Mouse (Mus musculus): ENCODE measurements around the gene Mthfd2l.

Mthfd2l gene

GRCm38 (mm10) chr5:90930971-90931851 is at the start of gene Mthfd2l:
Mthfd2l (plus strand) TSS chr5:90931117.
- peak; percentile 95 for DNase-seq (ENCODE audit: low read depth, low spot score)

GRCm38 (mm10) chr5:90881682-90882081 is 49.2 kb upstream of the Mthfd2l start:
- DNase-seq (ENCODE audit: low read depth, low spot score) = no peak

- DNase-seq (ENCODE audit: low read depth, low spot score) = no peak
Measured at GRCm38 (mm10) chr5:90882146-90882545, 48.8 kb upstream of the Mthfd2l start.

- DNase-seq (ENCODE audit: low read depth, low spot score) = no peak
Measured at GRCm38 (mm10) chr5:90884628-90885242, 46.2 kb upstream of the Mthfd2l start.

- DNase-seq (ENCODE audit: low read depth, low spot score) = no peak
Measured at GRCm38 (mm10) chr5:90888661-90889060, 42.3 kb upstream of the Mthfd2l start.

- peak; percentile 38 for DNase-seq (ENCODE audit: low read depth, low spot score)
Measured at GRCm38 (mm10) chr5:90890519-90891463, 40.1 kb upstream of the Mthfd2l start, which contains the start of gene Cxcl1. Cxcl1 (plus strand) TSS chr5:90891241.

GRCm38 (mm10) chr5:90891464-90891813 is 39.5 kb upstream of the Mthfd2l start:
- no peak for DNase-seq (ENCODE audit: low read depth, low spot score)

- no peak for DNase-seq (ENCODE audit: low read depth, low spot score)
Measured at GRCm38 (mm10) chr5:90894231-90894630, 36.7 kb upstream of the Mthfd2l start.

GRCm38 (mm10) chr5:90897429-90897828 is 33.5 kb upstream of the Mthfd2l start:
- no peak for DNase-seq (ENCODE audit: low read depth, low spot score)

- no peak for DNase-seq (ENCODE audit: low read depth, low spot score)
Measured at GRCm38 (mm10) chr5:90899308-90899707, 31.6 kb upstream of the Mthfd2l start.

GRCm38 (mm10) chr5:90900147-90900546 is 30.8 kb upstream of the Mthfd2l start:
- DNase-seq (ENCODE audit: low read depth, low spot score) = no peak

- DNase-seq (ENCODE audit: low read depth, low spot score) = peak; percentile 24
Measured at GRCm38 (mm10) chr5:90900688-90901087, 30.2 kb upstream of the Mthfd2l start.

- DNase-seq (ENCODE audit: low read depth, low spot score) = no peak
Measured at GRCm38 (mm10) chr5:90902380-90903260, 28.3 kb upstream of the Mthfd2l start.

GRCm38 (mm10) chr5:90903339-90904020 is 27.4 kb upstream of the Mthfd2l start, which contains the start of gene Cxcl2:
Cxcl2 (plus strand) TSS chr5:90903871.
- DNase-seq (ENCODE audit: low read depth, low spot score) = no peak

GRCm38 (mm10) chr5:90908983-90909382 is 21.9 kb upstream of the Mthfd2l start:
- peak; percentile 74 for DNase-seq (ENCODE audit: low read depth, low spot score)

- no peak for DNase-seq (ENCODE audit: low read depth, low spot score)
Measured at GRCm38 (mm10) chr5:90919495-90919894, 11.4 kb upstream of the Mthfd2l start.

GRCm38 (mm10) chr5:90922958-90923357 is 8.0 kb upstream of the Mthfd2l start:
- no peak for DNase-seq (ENCODE audit: low read depth, low spot score)

GRCm38 (mm10) chr5:90930546-90930945 is 371 bp upstream of the Mthfd2l start:
- DNase-seq (ENCODE audit: low read depth, low spot score) = no peak

- no peak for DNase-seq (ENCODE audit: low read depth, low spot score)
Measured at GRCm38 (mm10) chr5:90931911-90932310, 994 bp downstream of the Mthfd2l start.

- DNase-seq (ENCODE audit: low read depth, low spot score) = no peak
Measured at GRCm38 (mm10) chr5:90936706-90937105, 5.8 kb downstream of the Mthfd2l start.
